Mouse (Mus musculus): Measurements from ENCODE around the gene Rps6ka6.

- no peak for TF ChIP-seq CTCF (conservative IDR thresholded peaks at IDR 0.05; ENCODE audit: insufficient read depth, insufficient read length, low read depth, low read length)
- TF ChIP-seq POLR2A (IDR thresholded peaks at IDR 0.05; ENCODE audit: low read depth, low read length), result no peak
Observed at GRCm38 (mm10) chrX:111377020-111377419, 160.7 kb downstream of the Rps6ka6 start.
